In the genomic region with DNA sequence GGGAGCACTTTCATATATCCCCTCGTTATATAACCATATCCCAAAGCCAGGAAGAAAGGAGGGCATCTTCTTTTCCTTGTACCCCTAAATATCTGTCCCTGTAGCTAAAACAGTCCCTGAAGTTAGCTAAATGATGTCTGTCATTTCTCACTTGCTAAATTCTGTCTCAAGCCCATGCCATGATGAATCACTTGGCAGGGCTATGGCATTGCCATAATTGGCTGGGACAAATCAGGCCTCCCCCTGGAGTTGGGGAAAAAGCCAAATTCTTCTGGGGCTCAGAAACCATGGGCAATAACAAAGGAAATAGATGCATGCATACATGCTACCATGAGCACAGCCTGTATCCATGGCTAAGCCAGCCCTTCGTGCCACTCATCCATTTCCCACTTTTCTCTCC, we compare ENCODE assay signal across 13 mouse cellular contexts.
"Had no signal": no experiment of that assay in that cellular context is flagged by ENCODE, and none has a peak within 500 bp of the region (broad histone marks: within the 10 kb centered on the region; RNA-seq: fewer than 3 reads in every experiment).

No protein-coding gene starts in this region.

- H3K36me3 ChIP-seq: kidney, embryonic 15.5 days; limb, embryonic 13.5 days; midbrain, embryonic 12.5 days; neural tube, embryonic 15.5 days had no signal

- H3K27me3 ChIP-seq: kidney, embryonic 15.5 days; limb, embryonic 13.5 days; midbrain, embryonic 12.5 days; neural tube, embryonic 15.5 days had no signal

- H3K4me1 ChIP-seq: kidney, embryonic 15.5 days; limb, embryonic 13.5 days; midbrain, embryonic 12.5 days; neural tube, embryonic 15.5 days had no signal

- H3K4me3 ChIP-seq: kidney, embryonic 15.5 days; left cerebral cortex, adult 2 months; limb, embryonic 13.5 days; midbrain, embryonic 12.5 days; myocyte; neural tube, embryonic 15.5 days had no signal

- H3K9me3 ChIP-seq: kidney, embryonic 15.5 days; limb, embryonic 13.5 days; midbrain, embryonic 12.5 days; neural tube, embryonic 15.5 days had no signal

- H3K27ac ChIP-seq: kidney, embryonic 15.5 days; left cerebral cortex, adult 2 months; limb, embryonic 13.5 days; liver, embryonic 14.5 days; midbrain, embryonic 12.5 days; neural tube, embryonic 15.5 days had no signal

- DNase-seq: kidney, adult 2 months; kidney, postnatal 14 days; lung, adult 18-20 months; retina, postnatal 1 day; right cerebral cortex, postnatal 25 days; thymus, postnatal 36 days had no signal
